Mouse (Mus musculus): ENCODE measurements around the gene Hist1h4j. TPM values are rescaled to one million over a fixed set of nuclear protein-coding genes. Genes with fewer than 3 reads are reported as not detected.

Hist1h4j gene
- polyA plus RNA-seq (2017; shearing (Covaris generic)): not detected

DNA sequence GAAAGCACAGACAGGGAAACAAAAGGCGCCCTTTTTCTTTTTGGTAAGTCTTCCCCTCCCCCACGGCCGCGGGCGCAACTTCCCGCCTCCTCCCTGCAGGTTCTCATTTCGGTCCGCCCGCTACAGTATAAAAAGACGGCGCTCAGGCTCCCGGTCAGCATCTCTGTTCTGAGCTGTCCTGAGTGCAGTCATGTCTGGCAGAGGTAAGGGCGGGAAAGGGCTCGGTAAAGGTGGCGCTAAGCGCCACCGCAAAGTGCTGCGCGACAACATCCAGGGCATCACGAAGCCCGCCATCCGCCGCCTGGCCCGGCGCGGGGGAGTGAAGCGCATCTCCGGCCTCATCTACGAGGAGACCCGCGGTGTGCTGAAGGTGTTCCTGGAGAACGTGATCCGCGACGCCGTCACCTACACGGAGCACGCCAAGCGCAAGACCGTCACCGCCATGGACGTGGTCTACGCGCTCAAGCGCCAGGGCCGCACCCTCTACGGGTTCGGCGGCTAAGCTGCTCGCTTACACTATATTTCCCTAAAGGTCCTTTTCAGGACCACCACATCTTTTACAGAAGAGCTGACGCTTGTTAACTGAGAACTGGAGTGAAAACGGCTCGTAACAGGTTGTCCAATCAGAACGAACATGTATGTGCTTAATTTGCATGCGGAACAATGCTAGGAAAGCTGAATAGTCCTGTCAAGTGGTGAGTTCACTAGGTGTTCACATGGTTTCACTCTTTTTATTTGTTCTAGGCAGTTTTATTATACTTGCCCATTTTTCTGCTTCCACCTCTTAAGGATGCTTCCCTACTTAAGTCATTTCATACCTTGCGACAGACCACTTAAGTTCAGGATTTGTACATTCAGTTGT, at the start of gene Hist1h4j:
Gene Hist1h4j (plus strand): TSS at position 159 of the 862 bp plus-strand sequence.

DNA sequence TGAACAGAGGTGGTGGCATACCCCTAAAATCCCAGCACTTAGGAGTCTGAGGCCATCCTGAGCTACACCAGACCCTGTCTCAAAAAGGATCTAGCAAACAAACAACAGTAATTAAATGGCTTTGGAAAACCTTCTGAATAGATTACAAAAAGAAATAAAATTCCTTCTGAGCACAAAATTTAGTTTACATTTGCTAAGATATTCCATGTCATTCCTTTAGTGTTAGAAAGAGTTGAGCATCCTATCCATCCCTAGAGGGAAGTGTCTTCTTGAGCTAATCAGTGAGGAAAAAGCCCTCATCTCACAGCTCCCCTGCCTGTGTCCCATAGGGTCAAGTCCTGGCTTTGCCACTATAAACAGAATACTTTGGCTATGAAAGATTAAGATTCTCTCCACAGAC, 37.1 kb upstream of the Hist1h4j start, which contains the start of gene Olfr1359:
Gene Olfr1359 (plus strand): TSS at position 301 of the 400 bp plus-strand sequence.

DNA sequence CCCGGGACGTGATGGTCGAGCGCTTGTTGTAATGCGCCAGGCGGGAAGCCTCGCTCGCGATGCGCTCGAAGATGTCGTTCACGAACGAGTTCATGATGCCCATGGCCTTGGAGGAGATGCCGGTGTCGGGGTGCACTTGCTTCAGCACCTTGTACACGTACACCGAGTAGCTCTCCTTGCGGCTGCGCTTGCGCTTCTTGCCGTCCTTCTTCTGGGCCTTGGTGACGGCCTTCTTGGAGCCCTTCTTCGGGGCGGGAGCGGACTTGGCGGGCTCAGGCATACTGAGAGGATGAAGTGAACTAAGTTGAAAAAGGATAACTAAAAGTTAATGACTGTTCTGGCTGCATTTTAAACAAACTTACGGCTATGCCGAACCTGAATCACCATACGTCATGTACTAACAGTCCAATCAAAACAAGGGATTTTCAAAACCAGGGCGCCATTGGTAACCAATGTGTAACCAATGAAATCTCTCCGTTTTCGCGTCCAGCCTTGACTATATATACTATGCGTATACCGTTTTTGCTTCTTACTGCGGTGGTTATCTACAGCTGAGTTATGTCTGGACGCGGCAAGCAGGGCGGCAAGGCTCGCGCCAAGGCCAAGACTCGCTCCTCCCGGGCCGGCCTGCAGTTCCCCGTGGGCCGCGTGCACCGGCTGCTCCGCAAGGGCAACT, 18.9 kb upstream of the Hist1h4j start, which contains the start of the genes Hist1h2bl and Hist1h2ai:
Gene Hist1h2bl (minus strand): TSS at position 280 of the 676 bp plus-strand sequence.
Gene Hist1h2ai (plus strand): TSS at position 559 of the 676 bp plus-strand sequence.

DNA sequence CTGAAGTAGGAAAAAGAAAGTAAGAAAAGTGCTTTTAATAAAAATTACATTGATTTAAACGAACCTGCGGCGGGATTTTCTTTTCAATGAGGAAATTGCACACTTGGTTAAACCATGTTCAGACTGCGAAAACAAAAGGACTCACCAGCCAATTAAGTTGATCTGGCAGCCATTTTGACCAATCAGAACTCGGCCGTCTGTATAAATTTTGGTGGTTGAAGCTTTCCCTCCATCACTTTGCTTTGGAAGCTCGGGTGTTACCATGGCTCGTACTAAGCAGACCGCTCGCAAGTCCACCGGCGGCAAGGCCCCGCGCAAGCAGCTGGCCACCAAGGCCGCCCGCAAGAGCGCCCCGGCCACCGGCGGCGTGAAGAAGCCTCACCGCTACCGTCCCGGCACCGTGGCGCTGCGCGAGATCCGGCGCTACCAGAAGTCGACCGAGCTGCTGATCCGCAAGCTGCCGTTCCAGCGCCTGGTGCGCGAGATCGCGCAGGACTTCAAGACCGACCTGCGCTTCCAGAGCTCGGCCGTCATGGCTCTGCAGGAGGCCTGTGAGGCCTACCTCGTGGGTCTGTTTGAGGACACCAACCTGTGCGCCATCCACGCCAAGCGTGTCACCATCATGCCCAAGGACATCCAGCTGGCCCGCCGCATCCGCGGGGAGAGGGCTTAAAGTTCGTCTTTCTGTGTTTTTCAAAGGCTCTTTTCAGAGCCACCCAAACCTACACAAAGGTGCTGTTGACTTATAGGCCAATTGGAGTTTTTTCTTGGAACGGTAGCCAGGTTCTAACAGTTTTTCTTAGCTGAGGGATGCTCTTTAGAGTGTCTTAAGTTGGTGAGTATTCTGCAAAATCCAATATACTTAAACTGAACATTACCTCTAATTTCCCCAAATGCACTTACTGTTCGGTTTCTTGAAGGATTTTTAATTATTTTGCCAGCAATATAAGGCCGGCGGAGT, 17.2 kb upstream of the Hist1h4j start, which contains the start of gene Hist1h3h:
Gene Hist1h3h (plus strand): TSS at position 263 of the 961 bp plus-strand sequence.

DNA sequence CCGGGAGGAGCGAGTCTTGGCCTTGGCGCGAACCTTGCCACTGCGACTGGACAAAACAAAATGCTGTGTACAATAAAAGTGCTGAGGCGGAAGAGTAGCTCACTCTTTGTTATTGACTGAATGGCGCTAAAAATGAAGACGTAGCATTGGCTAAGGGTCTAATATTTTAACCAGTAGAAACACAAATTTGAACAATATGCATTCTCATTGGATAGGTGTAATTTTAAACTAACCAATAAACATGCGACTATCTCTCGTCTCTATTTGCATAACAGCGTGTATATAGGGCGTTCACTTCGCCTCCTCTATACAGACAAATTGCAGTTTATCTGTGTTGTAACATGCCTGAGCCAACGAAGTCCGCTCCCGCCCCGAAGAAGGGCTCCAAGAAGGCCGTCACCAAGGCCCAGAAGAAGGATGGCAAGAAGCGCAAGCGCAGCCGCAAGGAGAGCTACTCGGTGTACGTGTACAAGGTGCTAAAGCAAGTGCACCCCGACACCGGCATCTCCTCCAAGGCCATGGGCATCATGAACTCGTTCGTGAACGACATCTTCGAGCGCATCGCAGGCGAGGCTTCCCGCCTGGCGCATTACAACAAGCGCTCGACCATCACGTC, 13.0 kb upstream of the Hist1h4j start, which contains the start of gene Hist1h2bm:
Gene Hist1h2bm (plus strand): TSS at position 288 of the 616 bp plus-strand sequence.

DNA sequence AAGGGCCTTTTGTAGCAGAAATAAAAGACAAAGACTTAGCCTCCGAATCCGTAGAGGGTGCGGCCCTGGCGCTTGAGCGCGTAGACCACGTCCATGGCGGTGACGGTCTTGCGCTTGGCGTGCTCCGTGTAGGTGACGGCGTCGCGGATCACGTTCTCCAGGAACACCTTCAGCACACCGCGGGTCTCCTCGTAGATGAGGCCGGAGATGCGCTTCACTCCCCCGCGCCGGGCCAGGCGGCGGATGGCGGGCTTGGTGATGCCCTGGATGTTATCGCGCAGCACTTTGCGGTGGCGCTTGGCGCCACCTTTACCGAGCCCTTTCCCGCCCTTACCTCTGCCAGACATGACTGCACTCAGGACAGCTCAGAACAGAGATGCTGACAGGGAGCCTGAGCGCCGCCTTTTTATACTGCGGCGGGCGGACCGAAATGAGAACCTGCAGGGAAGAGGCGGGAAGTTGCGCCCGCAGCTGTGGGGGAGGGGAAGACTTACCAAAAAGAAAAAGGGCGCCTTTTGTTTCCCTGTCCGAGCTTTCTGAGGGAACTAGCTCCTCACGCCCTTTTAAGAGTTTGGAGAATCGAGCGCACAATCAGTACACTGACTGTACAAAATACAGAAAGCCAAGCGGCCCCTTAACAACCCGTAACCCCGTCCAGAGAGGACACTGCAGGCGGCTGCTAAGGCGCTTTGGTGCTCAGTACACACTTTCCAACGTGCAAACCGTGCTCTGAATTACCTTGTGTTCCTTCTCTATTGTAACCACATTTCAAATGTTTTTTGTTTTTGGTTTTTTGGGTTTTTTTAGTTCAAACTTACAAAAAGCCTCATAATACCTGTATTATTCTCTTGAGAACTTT, 15.5 kb downstream of the Hist1h4j start, which contains the start of gene Hist1h4k:
Gene Hist1h4k (minus strand): TSS at position 347 of the 859 bp plus-strand sequence.

DNA sequence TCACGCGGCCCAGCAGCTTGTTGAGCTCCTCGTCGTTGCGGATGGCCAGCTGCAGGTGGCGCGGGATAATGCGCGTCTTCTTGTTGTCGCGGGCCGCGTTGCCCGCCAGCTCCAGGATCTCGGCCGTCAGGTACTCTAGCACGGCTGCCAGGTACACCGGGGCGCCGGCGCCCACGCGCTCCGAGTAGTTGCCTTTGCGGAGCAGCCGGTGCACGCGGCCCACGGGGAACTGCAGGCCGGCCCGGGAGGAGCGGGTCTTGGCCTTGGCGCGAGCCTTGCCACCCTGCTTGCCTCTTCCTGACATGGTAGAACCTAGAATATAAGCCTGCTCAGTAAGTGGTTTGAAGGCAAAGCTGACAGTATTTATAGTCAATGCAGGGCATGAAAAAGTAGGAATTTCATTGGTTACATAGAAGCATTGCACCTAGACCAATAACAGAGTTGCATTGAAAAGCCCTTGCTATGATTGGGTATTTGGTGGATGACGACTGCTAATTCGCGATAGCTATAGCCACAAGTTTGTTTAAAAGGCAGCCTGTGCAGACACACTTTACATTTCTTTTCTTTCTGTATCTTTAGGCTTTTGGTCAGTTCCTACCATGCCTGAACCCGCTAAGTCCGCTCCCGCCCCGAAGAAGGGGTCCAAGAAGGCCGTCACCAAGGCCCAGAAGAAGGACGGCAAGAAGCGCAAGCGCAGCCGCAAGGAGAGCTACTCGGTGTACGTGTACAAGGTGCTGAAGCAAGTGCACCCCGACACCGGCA, 18.8 kb downstream of the Hist1h4j start, which contains the start of the genes Hist1h2ak and Hist1h2bn:
Gene Hist1h2ak (minus strand): TSS at position 304 of the 762 bp plus-strand sequence.
Gene Hist1h2bn (plus strand): TSS at position 600 of the 762 bp plus-strand sequence.

DNA sequence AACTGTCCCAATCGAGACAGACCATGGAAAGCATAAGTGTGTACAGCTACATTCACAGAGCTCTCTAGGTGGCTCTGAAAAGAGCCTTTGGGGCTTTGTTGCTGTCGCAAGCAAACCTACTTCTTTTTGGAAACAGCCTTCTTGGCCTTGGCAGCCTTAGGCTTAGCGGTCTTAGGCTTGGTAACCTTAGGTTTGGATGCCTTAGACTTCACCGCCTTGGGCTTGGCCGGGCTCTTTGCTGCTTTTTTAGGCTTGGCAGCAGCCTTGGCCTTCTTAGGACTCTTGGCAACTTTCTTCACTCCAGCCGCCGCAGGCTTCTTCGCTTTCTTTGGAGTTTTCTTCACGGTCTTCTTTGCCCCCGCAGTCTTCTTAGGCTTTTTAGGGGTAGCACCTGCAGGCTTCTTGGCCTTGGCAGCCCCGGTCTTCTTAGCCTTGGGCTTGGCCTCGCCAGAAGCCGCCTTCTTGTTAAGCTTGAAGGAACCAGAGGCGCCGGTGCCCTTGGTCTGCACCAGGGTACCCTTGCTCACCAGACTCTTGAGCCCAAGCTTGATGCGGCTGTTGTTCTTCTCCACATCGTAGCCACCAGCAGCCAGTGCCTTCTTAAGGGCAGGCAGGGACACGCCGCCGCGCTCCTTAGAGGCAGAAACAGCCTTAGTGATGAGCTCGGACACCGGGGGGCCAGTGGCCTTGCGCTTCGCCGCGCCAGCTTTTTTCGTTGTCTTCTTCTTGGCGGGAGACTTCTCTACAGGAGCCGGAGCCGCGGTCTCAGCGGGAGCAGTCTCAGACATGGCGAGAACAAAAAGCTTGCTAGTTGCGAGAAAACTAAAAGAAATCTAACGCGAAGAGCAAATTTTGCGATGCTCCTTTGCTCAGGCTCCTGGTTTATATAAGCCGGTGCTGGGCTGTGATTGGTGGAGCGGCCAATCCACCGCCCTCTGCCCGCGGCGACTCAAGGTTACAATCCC, 45.2 kb downstream of the Hist1h4j start, which contains the start of gene Hist1h1b:
Gene Hist1h1b (minus strand): TSS at position 859 of the 965 bp plus-strand sequence.

DNA sequence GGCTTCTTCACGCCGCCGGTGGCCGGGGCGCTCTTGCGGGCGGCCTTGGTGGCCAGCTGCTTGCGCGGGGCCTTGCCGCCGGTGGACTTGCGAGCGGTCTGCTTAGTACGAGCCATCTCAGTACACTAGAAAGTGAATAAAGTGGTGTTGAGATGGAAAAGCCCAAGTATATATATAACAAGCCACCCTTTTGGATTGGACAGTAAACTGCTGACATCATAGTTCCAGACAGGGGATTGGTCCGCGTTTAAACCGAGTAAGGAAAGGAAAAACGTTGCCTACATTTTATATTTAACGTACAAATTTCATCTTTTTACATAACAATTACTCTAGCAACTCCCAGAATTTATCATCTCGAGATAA, 48.4 kb downstream of the Hist1h4j start, which contains the start of gene Hist1h3i:
Gene Hist1h3i (minus strand): TSS at position 116 of the 363 bp plus-strand sequence.

Other genes with a start within 250 kb of the Hist1h4j start
- 0.20 TPM for gene AK157302, start 239.8 kb upstream of the Hist1h4j start, polyA plus RNA-seq (2017; shearing (Covaris generic))
- 5.8 TPM for gene Gm11273, start 233.6 kb upstream of the Hist1h4j start, polyA plus RNA-seq (2017; shearing (Covaris generic))
- gene Zkscan8, start 203.9 kb upstream of the Hist1h4j start, polyA plus RNA-seq (2017; shearing (Covaris generic)): 3.2 TPM
- not detected for gene Olfr1366, start 192.3 kb upstream of the Hist1h4j start, polyA plus RNA-seq (2017; shearing (Covaris generic))
- gene Olfr1535, start 175.2 kb upstream of the Hist1h4j start, polyA plus RNA-seq (2017; shearing (Covaris generic)): not detected
- not detected for gene Olfr1364, start 153.3 kb upstream of the Hist1h4j start, polyA plus RNA-seq (2017; shearing (Covaris generic))
- gene Olfr1362, start 121.0 kb upstream of the Hist1h4j start, polyA plus RNA-seq (2017; shearing (Covaris generic)): not detected
- not detected for gene Olfr11, start 92.5 kb upstream of the Hist1h4j start, polyA plus RNA-seq (2017; shearing (Covaris generic))
- gene Olfr1361, start 71.7 kb upstream of the Hist1h4j start, polyA plus RNA-seq (2017; shearing (Covaris generic)): not detected
- not detected for gene Olfr1360, start 57.7 kb upstream of the Hist1h4j start, polyA plus RNA-seq (2017; shearing (Covaris generic))
- gene Olfr1359, start 37.0 kb upstream of the Hist1h4j start, polyA plus RNA-seq (2017; shearing (Covaris generic)): not detected
- not detected for gene Hist1h2bl, start 18.9 kb upstream of the Hist1h4j start, polyA plus RNA-seq (2017; shearing (Covaris generic))
- not detected for gene Hist1h2ai, start 18.6 kb upstream of the Hist1h4j start, polyA plus RNA-seq (2017; shearing (Covaris generic))
- gene Hist1h3h, start 17.4 kb upstream of the Hist1h4j start, polyA plus RNA-seq (2017; shearing (Covaris generic)): not detected
- gene Hist1h2bm, start 13.0 kb upstream of the Hist1h4j start, polyA plus RNA-seq (2017; shearing (Covaris generic)): not detected
- not detected for gene Hist1h4k, start 15.4 kb downstream of the Hist1h4j start, polyA plus RNA-seq (2017; shearing (Covaris generic))
- not detected for gene Hist1h2ak, start 18.8 kb downstream of the Hist1h4j start, polyA plus RNA-seq (2017; shearing (Covaris generic))
- 1.1 TPM for gene Hist1h2bn, start 19.1 kb downstream of the Hist1h4j start, polyA plus RNA-seq (2017; shearing (Covaris generic))
- 0.70 TPM for gene Hist1h1b, start 45.6 kb downstream of the Hist1h4j start, polyA plus RNA-seq (2017; shearing (Covaris generic))
- 2.5 TPM for gene Hist1h3i, start 48.3 kb downstream of the Hist1h4j start, polyA plus RNA-seq (2017; shearing (Covaris generic))
- gene Hist1h2an, start 52.2 kb downstream of the Hist1h4j start, polyA plus RNA-seq (2017; shearing (Covaris generic)): not detected
- gene Hist1h2bp, start 52.4 kb downstream of the Hist1h4j start, polyA plus RNA-seq (2017; shearing (Covaris generic)): not detected
- gene Hist1h2bq, start 75.1 kb downstream of the Hist1h4j start, polyA plus RNA-seq (2017; shearing (Covaris generic)): 4.2 TPM
- gene Hist1h2ao, start 75.4 kb downstream of the Hist1h4j start, polyA plus RNA-seq (2017; shearing (Covaris generic)): 3.7 TPM
- 31.4 TPM for gene Hist1h4m, start 76.7 kb downstream of the Hist1h4j start, polyA plus RNA-seq (2017; shearing (Covaris generic))
- gene Hist1h4n, start 97.1 kb downstream of the Hist1h4j start, polyA plus RNA-seq (2017; shearing (Covaris generic)): 21.6 TPM
- gene Hist1h2ap, start 98.4 kb downstream of the Hist1h4j start, polyA plus RNA-seq (2017; shearing (Covaris generic)): 37.5 TPM
- 3.9 TPM for gene Hist1h2br, start 98.7 kb downstream of the Hist1h4j start, polyA plus RNA-seq (2017; shearing (Covaris generic))
- gene Zfp184, start 210.0 kb downstream of the Hist1h4j start, polyA plus RNA-seq (2017; shearing (Covaris generic)): 0.39 TPM
- not detected for gene Pom121l2, start 246.1 kb downstream of the Hist1h4j start, polyA plus RNA-seq (2017; shearing (Covaris generic))

Data from effector memory CD4-positive, alpha-beta T cell, adult 5 months (primary cell).